Mouse (Mus musculus): ENCODE results near the gene Rapgef6. TPM values are rescaled to one million over a fixed set of nuclear protein-coding genes. Genes with fewer than 3 reads are reported as not detected.

Rapgef6 gene
- polyA plus RNA-seq, 1 experiment from 2014 or later: 40.6 TPM

- no peak overlapping the region for H3K4me3 ChIP-seq (ENCODE audit: low read depth, low read length)
- no peaks in the 10 kb centered on the region for H3K4me1 ChIP-seq (ENCODE audit: control insufficient read depth, insufficient read depth, low read length)
- H3K27ac ChIP-seq (ENCODE audit: low read depth, low read length): no peak overlapping the region
- H3K9me3 ChIP-seq (ENCODE audit: control insufficient read depth, low read length): no peaks in the 10 kb centered on the region
- H3K36me3 ChIP-seq (ENCODE audit: control insufficient read depth, insufficient read depth, low read length): 0 out of 2 replicates have a peak, but pooled peaks cover 1% of the 10 kb centered on the region
- WGBS: 76% methylated on average over 1 of the region's 1 CpGs
- H3K4me2 ChIP-seq (ENCODE audit: low read depth, low read length): no peak overlapping the region
- no peaks in the 10 kb centered on the region for H3K27me3 ChIP-seq (ENCODE audit: control insufficient read depth, insufficient read depth, low read length)
- no peak for ATAC-seq (ENCODE audit: low read depth)
- no peak overlapping the region for H3K9ac ChIP-seq (replicated peaks; ENCODE audit: low read depth, low read length)
Measured at GRCm38 (mm10) chr11:54744231-54744630, 221.6 kb downstream of the Rapgef6 start.

Small RNA genes within 50 kb of the gene (microRNA-seq; reads per million reads assigned to microRNA genes)
- not detected for gene Gm26116

Other genes starting within 250 kb of the Rapgef6 start
- gene Acsl6, start 219.0 kb upstream of the Rapgef6 start, polyA plus RNA-seq (2014; fragmentation: Nextera tagmentation; extraction: Ambion mirVana): 50.9 and 51.3 TPM in 2 replicates
- gene Meikin, start 152.2 kb upstream of the Rapgef6 start, polyA plus RNA-seq (2014; fragmentation: Nextera tagmentation; extraction: Ambion mirVana): not detected in 2 replicates
- gene Fnip1, start 84.6 kb upstream of the Rapgef6 start, polyA plus RNA-seq (2014; fragmentation: Nextera tagmentation; extraction: Ambion mirVana): 15.2 and 15.9 TPM in 2 replicates